Mouse (Mus musculus): ENCODE data around the gene Scgb2a2. TPM values are rescaled to one million over a fixed set of nuclear protein-coding genes. Genes with fewer than 3 reads are reported as not detected.
"Not testable (repeated sequence)": the region's sequence is repeated elsewhere in the genome, so short reads cannot be mapped to it uniquely, and the experiment has no call there.

Gene Scgb2a2
- polyA plus RNA-seq, 1 experiment from 2014 or later: not detected

DNA sequence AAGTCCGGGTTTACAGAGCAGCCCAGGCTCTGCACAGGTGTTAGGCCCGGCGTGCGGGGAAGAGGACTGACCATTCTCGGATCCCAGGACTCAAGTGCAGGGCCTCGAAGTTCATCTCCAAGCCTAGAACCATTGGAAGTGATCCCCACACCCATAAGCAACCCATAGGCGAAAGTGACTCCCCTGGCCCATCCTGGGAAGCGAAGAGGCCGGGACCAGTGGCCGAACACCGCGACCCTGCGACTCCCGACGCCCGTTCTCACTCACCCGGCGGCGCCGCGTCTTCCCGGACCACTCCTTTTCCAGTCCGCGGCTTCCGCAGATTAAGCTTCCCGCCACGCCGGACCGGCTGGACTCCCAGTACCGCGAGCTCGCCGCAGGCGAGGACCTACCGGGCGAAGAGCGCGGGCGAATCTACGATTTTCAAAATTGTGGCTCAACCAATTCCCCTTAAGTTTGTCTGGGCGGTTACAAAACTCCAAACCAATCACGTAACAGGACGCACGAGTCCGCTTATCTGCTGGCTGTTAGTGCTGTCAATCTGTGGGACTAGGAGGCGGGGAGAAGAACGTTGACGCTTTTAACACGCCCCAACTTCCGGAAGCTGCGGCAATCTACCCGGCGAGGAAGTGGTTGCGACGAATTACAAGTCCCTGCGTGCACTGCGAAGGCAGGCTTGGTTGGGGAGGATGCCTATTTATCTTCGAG lies 51.9 kb downstream of the Scgb2a2 start, which contains the start of gene Incenp:
Incenp (minus strand) TSS at position 480 of the 708 bp plus-strand sequence.
- ATAC-seq (ENCODE audit: low read depth): peak; percentile 99
- H3K4me3 ChIP-seq: peak within 1 kb of the TSS; percentile 85
- no peaks in the 10 kb centered on the region for H3K9me3 ChIP-seq
- peaks cover 32% of the 10 kb centered on the region for H3K4me1 ChIP-seq (replicated peaks)
- peak within 1 kb of the TSS; percentile 82 for H3K9ac ChIP-seq
- peaks cover 11% of the 10 kb centered on the region for H3K36me3 ChIP-seq
- under 1% methylated on average over 58 of the region's 58 CpGs for WGBS
- H3K4me2 ChIP-seq: peak within 1 kb of the TSS; percentile 95
- H3K27ac ChIP-seq (replicated peaks): peak within 1 kb of the TSS; percentile 78
- no peaks in the 10 kb centered on the region for H3K27me3 ChIP-seq

DNA sequence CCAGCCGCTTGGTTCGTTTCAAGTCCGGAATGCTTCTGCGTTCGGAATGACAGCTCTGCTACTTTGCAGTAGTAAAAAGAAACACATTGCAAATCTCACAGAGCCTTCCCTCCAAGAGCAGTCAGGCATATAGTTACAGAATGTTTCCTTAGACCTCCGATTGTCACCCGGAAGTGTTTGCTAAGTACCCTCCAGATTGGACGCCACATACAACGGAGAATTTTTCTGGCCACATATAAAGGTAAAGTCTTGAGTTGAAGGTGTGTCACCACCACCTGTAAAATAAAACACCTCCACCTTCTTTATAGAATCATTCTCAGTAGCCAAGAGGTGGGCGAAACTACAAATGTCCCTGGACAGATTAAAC lies 52.4 kb downstream of the Scgb2a2 start:
- H3K4me3 ChIP-seq: peak overlapping the region; percentile 85
- H3K4me2 ChIP-seq: peak overlapping the region; percentile 59
- H3K9me3 ChIP-seq: no peaks in the 10 kb centered on the region
- peak overlapping the region; percentile 78 for H3K27ac ChIP-seq (replicated peaks)
- peak; percentile 89 for ATAC-seq (ENCODE audit: low read depth)
- 9% methylated on average over 10 of the region's 10 CpGs for WGBS
- H3K36me3 ChIP-seq: peaks cover 5% of the 10 kb centered on the region
- H3K9ac ChIP-seq: peak overlapping the region; percentile 56
- H3K4me1 ChIP-seq (replicated peaks): peaks cover 32% of the 10 kb centered on the region
- no peaks in the 10 kb centered on the region for H3K27me3 ChIP-seq

- H3K27me3 ChIP-seq; ATAC-seq (ENCODE audit: low read depth); H3K9ac ChIP-seq; H3K27ac ChIP-seq (replicated peaks); H3K36me3 ChIP-seq; H3K4me2 ChIP-seq; H3K9me3 ChIP-seq: not testable (repeated sequence)
- H3K4me1 ChIP-seq (replicated peaks): peaks cover 32% of the 10 kb centered on the region
- 97% methylated on average over 2 of the region's 2 CpGs for WGBS
- H3K4me3 ChIP-seq: 0 out of 2 replicates have a peak overlapping the region, but pooled peaks have one; percentile 85
Observed at GRCm38 (mm10) chr19:9900696-9901095, 53.3 kb downstream of the Scgb2a2 start.

Small RNA genes within 50 kb of the gene (microRNA-seq; reads per million reads assigned to microRNA genes)
- not detected for gene Gm22369

Other genes with a start within 250 kb of the Scgb2a2 start
- gene Incenp, start 52.0 kb downstream of the Scgb2a2 start, polyA plus RNA-seq (2015; fragmentation: Nextera tagmentation; extraction: Ambion mirVana): 26.2 and 38.2 TPM in 2 replicates
- 1,616 and 1,651 TPM in 2 replicates for gene Fth1, start 133.0 kb downstream of the Scgb2a2 start, polyA plus RNA-seq (2015; fragmentation: Nextera tagmentation; extraction: Ambion mirVana)
- gene Best1, start 154.1 kb downstream of the Scgb2a2 start, polyA plus RNA-seq (2015; fragmentation: Nextera tagmentation; extraction: Ambion mirVana): 1.0 and 1.5 TPM in 2 replicates
- 25.2 and 26.2 TPM in 2 replicates for gene Rab3il1, start 154.1 kb downstream of the Scgb2a2 start, polyA plus RNA-seq (2015; fragmentation: Nextera tagmentation; extraction: Ambion mirVana)
- 18.8 and 19.1 TPM in 2 replicates for gene Fads3, start 194.0 kb downstream of the Scgb2a2 start, polyA plus RNA-seq (2015; fragmentation: Nextera tagmentation; extraction: Ambion mirVana)